Mouse (Mus musculus) ovary, adult 2 months (tissue): ENCODE data around the gene Olfr1369-ps1. TPM values are rescaled to one million over a fixed set of nuclear protein-coding genes. Genes with fewer than 3 reads are reported as not detected.

Experiments used
- polyA plus RNA-seq: library from polyadenylated mRNA; depleted of rRNA; stranded (reverse); fragments of >200 nt; gene quantifications from 2 replicates; pipeline ENCODE4 v1.2.3, GENCODE M21; 2012; rRNA removed

The Olfr1369-ps1 gene
- not detected in 2 replicates for polyA plus RNA-seq

DNA sequence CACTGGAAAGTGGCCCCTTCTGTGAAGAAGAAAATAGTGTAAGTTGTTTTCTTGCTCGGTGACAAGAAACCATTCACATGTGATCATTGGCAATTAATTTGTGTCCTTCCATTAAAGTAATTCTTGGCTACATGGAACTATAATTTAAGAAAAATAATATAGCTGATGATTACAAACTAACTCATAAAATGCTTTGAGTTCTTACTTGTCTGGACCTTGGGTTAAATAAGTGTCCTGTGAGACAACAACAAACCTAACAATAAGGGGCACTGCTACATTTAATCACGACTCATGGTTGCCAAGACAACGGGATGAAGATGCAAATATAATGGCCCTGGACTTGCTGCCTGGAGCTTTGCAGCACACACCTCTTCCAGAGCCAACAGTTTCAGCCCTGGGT is at the start of gene Olfr1369-ps1:
Gene Olfr1369-ps1 (plus strand): TSS at position 301 of the 400 bp plus-strand sequence.

DNA sequence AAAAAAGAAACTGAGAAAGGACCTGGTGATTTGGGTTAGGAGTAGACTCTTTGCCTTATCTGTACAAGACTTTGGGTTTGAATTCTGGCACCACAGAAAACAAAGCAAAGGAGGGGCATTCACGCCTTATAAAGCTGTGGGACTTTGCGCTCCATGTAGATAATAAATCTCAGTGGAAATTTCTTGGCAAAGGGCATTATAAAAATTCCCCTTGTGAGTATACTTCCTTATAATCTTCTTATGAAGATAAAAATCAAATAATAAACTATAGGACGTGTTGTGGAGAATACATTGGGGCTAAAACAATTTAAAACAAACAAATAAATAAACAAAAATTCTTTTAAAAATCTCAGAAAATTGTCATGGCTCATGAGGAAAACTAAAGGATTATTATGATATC is 36.4 kb upstream of the Olfr1369-ps1 start, which contains the start of gene Olfr1370:
Gene Olfr1370 (minus strand): TSS at position 101 of the 400 bp plus-strand sequence.

DNA sequence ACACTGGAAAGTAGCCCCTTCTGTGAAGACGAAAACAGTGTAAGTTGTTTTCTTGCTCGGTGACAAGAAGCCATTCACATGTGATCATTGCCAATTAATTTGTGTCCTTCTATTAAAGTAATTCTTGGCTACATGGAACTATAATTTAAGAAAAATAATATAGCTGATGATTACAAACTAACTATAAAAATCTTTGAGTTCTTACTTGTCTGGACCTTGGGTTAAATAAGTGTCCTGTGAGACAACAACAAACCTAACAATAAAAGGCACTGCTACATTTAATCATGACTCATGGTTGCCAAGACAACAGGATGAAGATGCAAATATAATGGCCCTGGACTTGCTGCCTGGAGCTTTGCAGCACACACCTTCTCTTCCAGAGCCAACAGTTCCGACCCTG is 18.1 kb downstream of the Olfr1369-ps1 start, which contains the start of gene Olfr263:
Gene Olfr263 (plus strand): TSS at position 301 of the 400 bp plus-strand sequence.

DNA sequence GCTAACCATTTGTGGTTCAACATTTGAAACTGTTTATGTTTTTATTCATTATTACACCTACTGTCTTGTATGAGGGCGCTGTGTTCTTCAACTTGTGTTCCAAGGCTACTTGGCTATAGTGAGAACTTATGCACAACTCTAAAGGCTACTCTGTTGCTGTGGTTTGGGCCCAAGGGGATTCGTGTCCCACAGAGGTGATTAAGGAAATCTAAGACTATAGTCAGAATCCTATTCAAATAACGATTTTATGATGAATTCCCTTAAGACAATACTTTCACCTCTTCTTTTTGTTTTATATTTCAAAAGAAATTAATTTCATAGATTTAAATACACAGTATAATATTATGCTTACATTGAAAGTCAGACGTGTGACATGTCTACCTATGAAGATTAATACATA is 34.5 kb downstream of the Olfr1369-ps1 start, which contains the start of gene Olfr1368:
Gene Olfr1368 (minus strand): TSS at position 101 of the 400 bp plus-strand sequence.

Other genes starting within 250 kb of the Olfr1369-ps1 start
- not detected in 2 replicates for gene Olfr1370, start 36.5 kb upstream of the Olfr1369-ps1 start, polyA plus RNA-seq
- gene Olfr263, start 18.2 kb downstream of the Olfr1369-ps1 start, polyA plus RNA-seq: not detected in 2 replicates
- not detected in 2 replicates for gene Olfr1368, start 34.4 kb downstream of the Olfr1369-ps1 start, polyA plus RNA-seq
- 137 and 257 TPM in 2 replicates for gene Trim27, start 68.0 kb downstream of the Olfr1369-ps1 start, polyA plus RNA-seq
- not detected in 2 replicates for gene Gpx5, start 181.2 kb downstream of the Olfr1369-ps1 start, polyA plus RNA-seq
- 0.23 and 0.26 TPM in 2 replicates for gene Gpx6, start 200.6 kb downstream of the Olfr1369-ps1 start, polyA plus RNA-seq
- gene Olfr1367, start 235.4 kb downstream of the Olfr1369-ps1 start, polyA plus RNA-seq: not detected in 2 replicates